Mouse (Mus musculus): Measurements from ENCODE around the gene Plpp2. TPM values are rescaled to one million over a fixed set of nuclear protein-coding genes. Genes with fewer than 3 reads are reported as not detected.

Plpp2 gene
- polyA plus RNA-seq, 1 experiment from 2014 or later: 34.9 TPM

DNA sequence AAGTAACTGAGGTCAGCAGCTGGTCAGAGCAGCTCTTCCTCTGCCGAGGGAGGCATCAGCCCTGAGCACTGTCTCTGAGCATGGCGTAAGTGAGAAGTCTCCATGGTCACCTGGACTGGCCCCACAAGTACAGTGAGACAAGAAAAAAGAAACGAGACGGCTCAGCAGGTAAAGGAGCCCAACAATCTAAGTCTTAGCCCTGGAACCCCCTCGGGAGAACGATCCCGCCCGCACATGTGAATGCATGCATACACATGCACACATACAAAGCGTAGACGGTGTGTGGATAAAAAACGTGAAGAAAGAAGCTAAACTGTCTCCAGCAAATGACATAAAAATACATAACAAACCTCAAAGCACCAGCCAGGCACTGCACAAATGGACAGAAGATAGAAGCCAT, 12.9 kb upstream of the Plpp2 start:
- H3K9me3 ChIP-seq (ENCODE audit: control insufficient read depth, low read length): no peaks in the 10 kb centered on the region
- WGBS: 93% methylated on average over 11 of the region's 11 CpGs
- no peak for ATAC-seq (ENCODE audit: low FRiP score, low TSS enrichment)

DNA sequence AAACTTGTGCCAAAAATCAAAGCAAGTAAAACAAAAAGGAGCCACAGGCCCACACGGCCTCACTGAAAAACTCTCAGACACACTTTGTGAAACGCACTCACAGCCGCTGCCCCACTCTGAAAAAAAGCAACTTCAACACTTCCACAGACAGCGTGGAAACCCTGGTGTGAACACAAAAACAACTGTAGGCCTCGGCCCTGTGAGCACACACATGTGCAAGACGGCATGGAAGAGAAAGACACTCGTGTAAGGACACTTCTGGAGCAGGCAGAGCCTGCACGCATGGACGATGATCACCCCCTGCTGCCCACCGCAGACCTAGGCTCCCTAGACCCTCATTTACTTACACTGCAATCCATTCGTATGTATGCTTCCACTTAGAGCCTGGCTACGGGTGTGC, 12.3 kb upstream of the Plpp2 start:
- Histone ChIP-seq H3K27me3 (ENCODE audit: control insufficient read depth, insufficient read depth, low read length) (no peaks in the 10 kb centered on the region), H3K9me3 (ENCODE audit: control insufficient read depth, low read length) (no peaks in the 10 kb centered on the region), H3K4me2 (replicated peaks; ENCODE audit: low read depth, low read length) (no peak overlapping the region), H3K4me3 (ENCODE audit: low read length) (no peak overlapping the region), H3K4me1 (ENCODE audit: control insufficient read depth, insufficient read depth, low read length) (no peaks in the 10 kb centered on the region), H3K36me3 (ENCODE audit: control insufficient read depth, insufficient read depth, low read length) (peaks cover 97% of the 10 kb centered on the region), H3K27ac (ENCODE audit: low read depth, low read length) (no peak overlapping the region), H3K9ac (ENCODE audit: low read depth, low read length) (no peak overlapping the region)
- no peak for ATAC-seq (ENCODE audit: low FRiP score, low TSS enrichment)
- WGBS: 89% methylated on average over 12 of the region's 12 CpGs

More for the DNA sequence above, 12.9 kb upstream of the Plpp2 start:
- Histone ChIP-seq H3K36me3 (ENCODE audit: control insufficient read depth, insufficient read depth, low read length) (peaks cover 91% of the 10 kb centered on the region), H3K27me3 (ENCODE audit: control insufficient read depth, insufficient read depth, low read length) (no peaks in the 10 kb centered on the region), H3K4me1 (ENCODE audit: control insufficient read depth, insufficient read depth, low read length) (no peaks in the 10 kb centered on the region), H3K27ac (ENCODE audit: low read depth, low read length) (no peak overlapping the region), H3K4me2 (replicated peaks; ENCODE audit: low read depth, low read length) (no peak overlapping the region), H3K9ac (ENCODE audit: low read depth, low read length) (no peak overlapping the region), H3K4me3 (ENCODE audit: low read length) (no peak overlapping the region)

DNA sequence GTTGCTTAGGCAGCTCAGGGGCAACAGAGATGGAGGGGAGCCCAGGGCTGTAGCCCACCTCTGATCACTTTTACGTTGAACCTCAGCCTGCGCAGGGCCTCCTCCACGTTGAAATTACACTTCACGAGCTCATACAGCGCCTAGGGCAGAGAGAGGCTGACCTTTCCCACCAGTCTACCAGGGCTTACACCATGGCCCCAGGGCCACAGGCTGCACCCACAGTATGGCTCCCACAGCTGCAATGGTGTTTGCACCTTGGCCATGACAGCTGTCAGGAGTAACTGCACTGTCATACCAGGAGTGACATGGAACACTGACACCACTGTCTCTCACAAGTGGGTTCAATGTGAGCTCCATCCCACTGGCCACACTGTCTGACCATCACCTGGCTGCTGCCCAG, 11.0 kb upstream of the Plpp2 start:
- 88% methylated on average over 5 of the region's 5 CpGs for WGBS
- H3K27ac ChIP-seq (ENCODE audit: low read depth, low read length): no peak overlapping the region
- H3K36me3 ChIP-seq (ENCODE audit: control insufficient read depth, insufficient read depth, low read length): peaks cover 100% of the 10 kb centered on the region
- no peak overlapping the region for H3K4me2 ChIP-seq (replicated peaks; ENCODE audit: low read depth, low read length)
- H3K27me3 ChIP-seq (ENCODE audit: control insufficient read depth, insufficient read depth, low read length): no peaks in the 10 kb centered on the region
- ATAC-seq (ENCODE audit: low FRiP score, low TSS enrichment): no peak
- no peaks in the 10 kb centered on the region for H3K9me3 ChIP-seq (ENCODE audit: control insufficient read depth, low read length)
- no peak overlapping the region for H3K4me3 ChIP-seq (ENCODE audit: low read length)
- H3K9ac ChIP-seq (ENCODE audit: low read depth, low read length): no peak overlapping the region
- H3K4me1 ChIP-seq (ENCODE audit: control insufficient read depth, insufficient read depth, low read length): no peaks in the 10 kb centered on the region

DNA sequence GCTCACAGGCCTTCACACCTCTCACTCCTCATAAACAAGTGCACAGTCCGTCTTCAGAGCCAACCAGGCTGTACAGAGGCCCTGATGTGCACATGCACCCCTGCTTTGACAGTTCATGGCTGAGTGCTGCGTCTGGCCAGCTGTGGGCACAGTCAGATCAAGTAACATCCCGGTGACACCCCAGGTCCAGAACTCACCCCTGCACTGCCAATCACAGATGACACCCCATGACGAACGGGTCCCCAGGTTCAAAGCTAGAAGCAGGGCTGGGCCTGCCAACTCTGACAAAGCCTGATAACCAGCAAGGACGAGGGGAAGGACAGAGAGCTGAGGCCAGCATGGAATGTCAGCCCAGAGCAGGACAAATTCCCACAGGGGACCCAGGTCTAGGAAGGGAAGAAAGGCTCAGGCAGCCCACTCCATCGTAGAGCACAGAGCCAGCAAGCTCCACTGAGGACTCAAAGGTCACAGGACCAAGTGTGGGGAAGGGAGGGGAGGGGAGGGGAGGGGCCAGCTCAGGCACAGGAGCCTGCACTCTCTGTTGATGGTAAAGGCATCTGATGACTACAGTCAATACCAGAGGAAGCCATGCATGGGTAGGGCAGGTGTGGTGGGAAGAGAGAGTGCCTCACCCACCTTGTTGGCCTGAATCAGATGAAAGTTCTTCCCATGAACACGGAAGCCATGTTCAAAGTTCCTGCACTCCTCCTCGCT, 10.4 kb upstream of the Plpp2 start:
- ATAC-seq (ENCODE audit: low FRiP score, low TSS enrichment): no peak
- no peaks in the 10 kb centered on the region for H3K27me3 ChIP-seq (ENCODE audit: control insufficient read depth, insufficient read depth, low read length)
- no peak overlapping the region for H3K4me3 ChIP-seq (ENCODE audit: low read length)
- H3K36me3 ChIP-seq (ENCODE audit: control insufficient read depth, insufficient read depth, low read length): peaks cover 100% of the 10 kb centered on the region
- H3K4me2 ChIP-seq (replicated peaks; ENCODE audit: low read depth, low read length): no peak overlapping the region
- no peaks in the 10 kb centered on the region for H3K9me3 ChIP-seq (ENCODE audit: control insufficient read depth, low read length)
- WGBS: 78% methylated on average over 9 of the region's 9 CpGs
- H3K9ac ChIP-seq (ENCODE audit: low read depth, low read length): no peak overlapping the region
- no peak overlapping the region for H3K27ac ChIP-seq (ENCODE audit: low read depth, low read length)
- H3K4me1 ChIP-seq (ENCODE audit: control insufficient read depth, insufficient read depth, low read length): no peaks in the 10 kb centered on the region

DNA sequence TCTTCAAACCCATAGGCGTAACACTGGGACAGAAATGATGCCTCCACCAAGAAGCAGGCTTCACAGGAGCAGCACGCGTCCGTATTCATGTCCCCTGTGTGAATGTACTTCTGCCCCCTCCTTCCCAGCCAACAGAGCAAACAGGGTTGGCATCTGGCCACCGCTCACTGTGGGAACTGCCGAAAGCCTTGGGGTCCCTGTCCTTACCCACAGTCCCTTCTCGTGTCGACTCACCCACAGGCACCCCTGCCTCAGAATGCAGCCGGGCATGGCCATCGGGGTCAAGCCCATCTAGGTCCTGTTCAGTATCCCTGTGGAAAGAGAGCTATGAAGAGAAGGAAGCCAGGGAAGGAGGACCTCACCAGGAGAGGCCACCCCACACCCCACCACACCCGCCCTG, 8.6 kb upstream of the Plpp2 start:
- Histone ChIP-seq H3K4me1 (ENCODE audit: control insufficient read depth, insufficient read depth, low read length) (no peaks in the 10 kb centered on the region), H3K36me3 (ENCODE audit: control insufficient read depth, insufficient read depth, low read length) (peaks cover 82% of the 10 kb centered on the region), H3K9me3 (ENCODE audit: control insufficient read depth, low read length) (no peaks in the 10 kb centered on the region), H3K4me3 (ENCODE audit: low read length) (no peak overlapping the region), H3K27me3 (ENCODE audit: control insufficient read depth, insufficient read depth, low read length) (no peaks in the 10 kb centered on the region), H3K4me2 (replicated peaks; ENCODE audit: low read depth, low read length) (no peak overlapping the region), H3K27ac (ENCODE audit: low read depth, low read length) (no peak overlapping the region), H3K9ac (ENCODE audit: low read depth, low read length) (no peak overlapping the region)
- ATAC-seq (ENCODE audit: low FRiP score, low TSS enrichment): no peak
- 94% methylated on average over 11 of the region's 11 CpGs for WGBS

DNA sequence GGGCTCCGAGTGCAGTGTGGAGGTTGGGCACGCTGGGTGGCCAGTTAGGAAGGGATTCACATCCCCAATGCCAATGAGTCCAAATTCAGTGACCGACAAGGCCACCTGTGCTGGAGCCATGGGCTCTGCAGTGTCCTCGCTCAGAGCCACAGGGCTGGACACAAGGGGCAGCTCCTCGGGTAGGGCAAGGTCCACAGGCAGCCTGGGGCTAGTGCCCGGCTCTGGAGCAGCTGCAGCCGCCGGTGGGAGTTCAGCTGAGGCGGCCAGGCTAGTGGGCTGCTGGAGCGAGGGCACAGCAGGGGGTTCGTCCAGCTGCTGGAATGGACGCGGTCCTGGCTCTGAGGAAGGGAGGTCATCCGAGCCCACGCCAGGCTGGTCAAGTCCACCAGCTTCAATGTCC, 7.9 kb upstream of the Plpp2 start:
- Histone ChIP-seq H3K9ac (ENCODE audit: low read depth, low read length) (no peak overlapping the region), H3K4me3 (ENCODE audit: low read length) (no peak overlapping the region), H3K27ac (ENCODE audit: low read depth, low read length) (no peak overlapping the region), H3K4me2 (replicated peaks; ENCODE audit: low read depth, low read length) (no peak overlapping the region), H3K27me3 (ENCODE audit: control insufficient read depth, insufficient read depth, low read length) (no peaks in the 10 kb centered on the region), H3K4me1 (ENCODE audit: control insufficient read depth, insufficient read depth, low read length) (no peaks in the 10 kb centered on the region), H3K36me3 (ENCODE audit: control insufficient read depth, insufficient read depth, low read length) (peaks cover 76% of the 10 kb centered on the region), H3K9me3 (ENCODE audit: control insufficient read depth, low read length) (no peaks in the 10 kb centered on the region)
- 93% methylated on average over 15 of the region's 15 CpGs for WGBS
- no peak for ATAC-seq (ENCODE audit: low FRiP score, low TSS enrichment)

DNA sequence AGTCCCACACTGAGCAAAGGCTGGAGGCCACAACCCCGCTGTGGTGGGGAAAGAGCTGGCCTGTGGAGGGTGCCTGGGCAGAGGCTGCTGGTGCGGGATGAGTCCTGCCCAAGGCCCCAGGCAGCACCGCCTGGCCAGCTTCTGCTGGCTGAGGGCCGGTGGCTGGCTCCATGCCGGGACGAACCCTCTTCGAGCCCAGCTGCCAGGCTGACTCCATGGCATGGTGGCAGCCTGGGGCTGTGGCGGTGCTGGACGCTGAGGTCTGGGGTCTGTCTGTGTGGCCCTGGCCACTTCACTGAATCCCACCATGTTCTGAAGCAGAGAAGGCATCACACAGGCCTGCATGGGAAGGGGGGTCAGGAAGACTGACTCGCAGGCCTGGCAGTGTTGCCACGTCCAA, 7.2 kb upstream of the Plpp2 start:
- H3K4me1 ChIP-seq (ENCODE audit: control insufficient read depth, insufficient read depth, low read length): no peaks in the 10 kb centered on the region
- peaks cover 68% of the 10 kb centered on the region for H3K36me3 ChIP-seq (ENCODE audit: control insufficient read depth, insufficient read depth, low read length)
- no peak for ATAC-seq (ENCODE audit: low FRiP score, low TSS enrichment)
- WGBS: 96% methylated on average over 11 of the region's 11 CpGs
- no peak overlapping the region for H3K9ac ChIP-seq (ENCODE audit: low read depth, low read length)
- H3K4me2 ChIP-seq (replicated peaks; ENCODE audit: low read depth, low read length): no peak overlapping the region
- no peaks in the 10 kb centered on the region for H3K9me3 ChIP-seq (ENCODE audit: control insufficient read depth, low read length)
- H3K4me3 ChIP-seq (ENCODE audit: low read length): no peak overlapping the region
- H3K27ac ChIP-seq (ENCODE audit: low read depth, low read length): no peak overlapping the region
- H3K27me3 ChIP-seq (ENCODE audit: control insufficient read depth, insufficient read depth, low read length): no peaks in the 10 kb centered on the region

DNA sequence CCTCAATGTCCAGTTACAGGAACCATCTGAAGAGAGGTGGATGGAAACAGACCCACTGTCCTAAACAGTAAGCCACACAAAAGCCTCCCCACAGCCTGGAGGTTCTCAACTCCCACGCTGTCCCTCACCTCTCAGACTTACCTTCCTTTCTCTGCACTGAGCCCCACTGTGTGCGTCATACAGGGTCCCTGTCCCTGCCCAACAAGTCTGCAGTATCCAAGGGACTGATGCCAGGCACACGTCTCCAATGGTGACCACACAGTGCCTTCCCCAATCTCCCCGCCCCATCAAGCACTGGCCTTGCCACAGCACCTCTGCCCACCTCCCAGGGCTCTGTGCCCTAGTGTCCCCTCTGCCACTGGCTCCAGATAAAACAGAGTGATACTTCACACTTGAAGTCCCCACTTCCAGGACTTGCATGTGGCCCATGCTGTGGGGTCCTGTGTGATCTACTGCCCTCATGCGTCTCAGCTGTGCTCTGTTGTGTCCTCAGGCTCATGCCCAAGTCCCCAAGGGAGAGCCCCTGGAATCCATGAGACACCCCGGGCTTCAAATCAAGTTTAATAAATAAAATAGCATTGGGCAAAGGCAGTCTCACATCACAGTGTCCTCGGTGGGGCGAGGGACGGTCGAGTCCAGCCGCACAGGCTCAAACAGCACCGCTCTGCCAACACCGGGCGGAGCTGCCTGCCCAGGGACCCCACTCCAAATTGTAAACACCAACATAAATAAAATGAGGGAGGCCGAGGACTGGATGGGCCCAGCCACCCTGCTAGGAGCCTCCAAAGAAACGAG, 6.3 kb upstream of the Plpp2 start:
- Histone ChIP-seq H3K36me3 (ENCODE audit: control insufficient read depth, insufficient read depth, low read length) (peaks cover 59% of the 10 kb centered on the region), H3K4me3 (ENCODE audit: low read length) (no peak overlapping the region), H3K27ac (ENCODE audit: low read depth, low read length) (no peak overlapping the region), H3K9ac (ENCODE audit: low read depth, low read length) (no peak overlapping the region), H3K4me2 (replicated peaks; ENCODE audit: low read depth, low read length) (no peak overlapping the region), H3K27me3 (ENCODE audit: control insufficient read depth, insufficient read depth, low read length) (no peaks in the 10 kb centered on the region), H3K9me3 (ENCODE audit: control insufficient read depth, low read length) (no peaks in the 10 kb centered on the region), H3K4me1 (ENCODE audit: control insufficient read depth, insufficient read depth, low read length) (no peaks in the 10 kb centered on the region)
- no peak for ATAC-seq (ENCODE audit: low FRiP score, low TSS enrichment)
- WGBS: 93% methylated on average over 16 of the region's 16 CpGs

DNA sequence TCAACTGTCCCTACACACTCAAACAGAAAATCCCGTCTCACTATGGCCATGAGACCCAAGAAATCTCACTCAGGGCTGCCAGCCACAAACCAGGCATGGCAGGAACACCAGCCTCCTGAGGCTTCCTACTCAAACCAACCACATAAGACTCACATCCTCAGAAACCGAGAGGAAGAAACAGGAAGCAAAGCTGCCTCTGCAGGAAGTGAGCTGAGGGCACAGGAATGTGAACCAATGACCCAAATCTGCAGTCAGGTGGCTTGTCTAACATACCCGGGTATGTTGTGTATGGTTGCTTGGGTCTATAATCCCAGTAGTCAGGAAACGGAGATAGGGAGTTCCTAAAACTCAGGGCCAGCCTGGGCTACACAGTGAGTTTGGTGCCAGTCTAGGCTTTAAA, 5.3 kb upstream of the Plpp2 start:
- Histone ChIP-seq H3K27ac (ENCODE audit: low read depth, low read length) (no peak overlapping the region), H3K4me3 (ENCODE audit: low read length) (no peak overlapping the region), H3K36me3 (ENCODE audit: control insufficient read depth, insufficient read depth, low read length) (peaks cover 49% of the 10 kb centered on the region), H3K9me3 (ENCODE audit: control insufficient read depth, low read length) (no peaks in the 10 kb centered on the region), H3K9ac (ENCODE audit: low read depth, low read length) (no peak overlapping the region), H3K27me3 (ENCODE audit: control insufficient read depth, insufficient read depth, low read length) (no peaks in the 10 kb centered on the region), H3K4me1 (ENCODE audit: control insufficient read depth, insufficient read depth, low read length) (peaks cover 1% of the 10 kb centered on the region; the same call in 1 of the 2 replicates), H3K4me2 (replicated peaks; ENCODE audit: low read depth, low read length) (no peak overlapping the region)
- WGBS: 60% methylated on average over 4 of the region's 4 CpGs
- no peak for ATAC-seq (ENCODE audit: low FRiP score, low TSS enrichment)

All from kidney, embryonic 14.5 days (tissue).